Mouse (Mus musculus) activated CD4-positive, CD25-positive, alpha-beta regulatory T cell, adult 4 months (primary cell): ENCODE measurements around the gene Tmem165. TPM values are rescaled to one million over a fixed set of nuclear protein-coding genes. Genes with fewer than 3 reads are reported as not detected.

Experiments used
- ATAC-seq: one replicate; pipeline ENCODE4 v1.8.0; 2017
- polyA plus RNA-seq, 2 experiments: library from polyadenylated mRNA; unstranded; fragments of 100-300 nt; shearing (Covaris generic); gene quantifications; one replicate each; pipeline ENCODE4 v1.2.1; 2017

Gene Tmem165
- polyA plus RNA-seq, 2 experiments from 2014 or later: 7.9 to 13.8 TPM

DNA sequence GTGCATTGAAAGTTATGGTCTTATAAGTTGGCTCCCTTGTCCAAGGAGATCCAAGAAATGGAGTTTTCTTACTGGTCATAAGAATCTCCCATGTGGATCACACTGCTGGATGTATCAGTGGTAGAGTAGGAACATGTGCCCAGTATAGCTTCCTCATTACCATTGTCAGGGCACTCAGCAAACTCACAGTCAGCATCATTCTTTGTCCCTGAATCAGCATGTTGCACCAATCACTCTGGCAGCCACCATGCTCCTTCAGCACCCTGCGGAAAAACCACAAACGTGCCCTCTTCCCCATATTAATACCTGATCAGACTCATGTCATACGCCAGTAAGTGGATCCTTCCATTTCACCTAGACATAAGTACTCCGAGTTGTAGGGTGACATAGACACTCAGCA lies 8.6 kb upstream of the Tmem165 start:
- no peak for ATAC-seq

DNA sequence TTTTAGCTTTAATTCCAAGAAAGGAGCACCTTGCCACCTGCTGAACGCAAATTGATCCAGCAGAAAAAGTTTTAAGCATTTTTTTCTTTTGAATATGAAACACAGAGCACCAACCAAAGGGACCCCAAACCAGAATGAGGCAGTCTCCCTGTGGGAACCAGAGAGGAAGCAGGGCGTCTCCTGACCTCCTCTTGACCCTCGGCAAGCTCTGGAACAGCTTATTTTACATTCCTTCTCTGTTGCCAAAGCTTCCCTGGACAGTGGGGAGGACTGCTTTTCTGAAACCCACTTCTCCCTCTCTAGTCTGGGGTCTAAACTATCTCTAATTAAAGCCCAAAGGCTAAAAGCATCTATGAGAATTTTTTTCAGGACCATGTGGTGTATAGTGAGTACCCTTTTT lies 7.3 kb upstream of the Tmem165 start:
- ATAC-seq: no peak

DNA sequence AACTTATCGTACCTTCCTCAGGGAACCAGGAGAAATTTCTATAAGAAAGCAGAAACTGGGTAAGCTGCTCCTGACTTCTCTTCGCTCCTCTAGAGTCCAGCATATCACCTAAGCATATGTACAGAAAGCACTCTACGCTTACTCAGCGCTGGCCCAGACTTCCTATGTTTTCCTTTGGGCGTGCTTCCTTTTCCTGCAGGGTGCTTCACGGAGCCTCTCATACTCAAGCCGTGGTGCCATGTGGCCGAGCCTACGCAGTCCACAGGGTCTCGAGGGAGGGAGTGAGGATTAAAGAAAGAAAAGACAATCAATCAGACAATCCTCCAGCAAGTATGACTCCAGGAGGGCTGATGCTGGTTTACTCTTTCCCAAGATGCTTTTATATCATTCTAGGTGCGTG lies 6.8 kb upstream of the Tmem165 start:
- ATAC-seq: no peak

DNA sequence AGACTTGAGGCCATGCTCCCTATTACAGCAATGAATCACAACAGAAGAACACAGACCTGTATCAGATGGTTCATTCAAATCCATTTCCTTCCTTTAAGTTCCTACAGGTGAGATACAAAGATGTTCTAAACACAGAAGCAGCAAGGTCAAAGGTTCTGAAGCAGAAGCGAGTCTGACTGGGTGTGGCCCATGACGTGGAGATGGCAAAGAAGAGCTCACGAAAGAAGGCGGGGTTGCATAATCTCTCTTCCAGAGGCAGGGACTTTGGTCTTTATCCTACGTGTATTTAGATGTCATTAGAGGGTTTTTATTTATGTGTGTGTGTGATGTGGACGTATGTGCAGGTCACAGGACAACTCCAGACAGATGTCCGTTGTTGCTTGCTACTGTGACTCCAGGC lies 6.0 kb upstream of the Tmem165 start:
- ATAC-seq: no peak

DNA sequence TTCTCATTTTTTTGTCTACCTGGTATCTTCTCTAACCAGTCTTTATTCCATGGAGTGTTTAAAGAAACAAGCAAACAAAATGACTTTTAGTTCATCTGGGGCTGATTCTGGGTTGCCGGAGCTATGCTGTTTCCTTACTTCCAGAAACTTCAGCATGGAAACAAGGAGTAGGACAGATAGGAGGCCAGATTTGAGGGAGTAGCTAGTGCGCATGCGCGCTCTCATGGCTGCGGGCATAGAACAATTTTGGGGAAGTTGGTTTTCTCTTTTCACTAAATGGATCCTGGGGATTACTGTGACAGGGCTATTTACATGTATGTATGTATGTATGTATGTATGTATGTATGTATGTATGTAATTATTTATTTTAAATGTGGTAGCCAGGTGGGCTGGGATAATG lies 4.5 kb upstream of the Tmem165 start:
- no peak for ATAC-seq

DNA sequence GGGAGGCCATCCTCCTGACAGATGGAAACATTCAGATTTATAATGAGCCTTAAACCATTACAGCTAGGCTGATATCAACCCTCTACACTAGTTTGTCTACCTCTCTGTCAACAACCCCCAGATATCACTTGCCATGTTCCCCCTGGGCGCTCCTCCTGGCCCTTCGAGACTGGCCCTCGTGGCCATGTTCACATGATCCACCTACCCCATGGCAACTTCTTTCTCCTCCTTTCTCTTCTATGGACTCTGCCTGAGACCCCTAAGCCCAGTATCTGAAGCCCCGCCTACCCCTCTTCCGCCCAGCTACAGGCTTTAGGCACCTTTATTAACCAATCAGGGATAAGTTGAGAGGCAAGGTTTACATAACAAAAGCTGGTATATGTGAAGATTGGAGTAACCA lies 3.9 kb upstream of the Tmem165 start:
- no peak for ATAC-seq

DNA sequence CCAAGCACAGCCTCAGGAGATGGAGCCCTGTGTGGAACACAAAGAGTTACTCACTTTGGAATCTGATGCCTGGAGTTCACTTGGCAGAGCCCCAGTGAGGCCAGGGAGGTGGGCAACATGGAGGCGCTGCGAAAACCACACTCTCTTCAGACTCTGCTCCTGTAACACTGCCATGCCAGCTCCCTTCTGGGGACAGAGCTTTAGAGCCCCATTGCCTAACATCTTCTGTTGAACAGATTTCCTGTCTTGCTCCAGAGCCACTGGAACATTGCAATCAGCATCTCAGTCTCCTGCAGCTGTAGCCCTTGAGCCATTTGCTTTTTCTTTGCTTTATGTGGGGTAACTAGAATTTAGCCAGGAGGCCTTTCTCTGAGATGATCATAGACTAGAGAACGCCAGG lies 1.4 kb upstream of the Tmem165 start:
- ATAC-seq: no peak

DNA sequence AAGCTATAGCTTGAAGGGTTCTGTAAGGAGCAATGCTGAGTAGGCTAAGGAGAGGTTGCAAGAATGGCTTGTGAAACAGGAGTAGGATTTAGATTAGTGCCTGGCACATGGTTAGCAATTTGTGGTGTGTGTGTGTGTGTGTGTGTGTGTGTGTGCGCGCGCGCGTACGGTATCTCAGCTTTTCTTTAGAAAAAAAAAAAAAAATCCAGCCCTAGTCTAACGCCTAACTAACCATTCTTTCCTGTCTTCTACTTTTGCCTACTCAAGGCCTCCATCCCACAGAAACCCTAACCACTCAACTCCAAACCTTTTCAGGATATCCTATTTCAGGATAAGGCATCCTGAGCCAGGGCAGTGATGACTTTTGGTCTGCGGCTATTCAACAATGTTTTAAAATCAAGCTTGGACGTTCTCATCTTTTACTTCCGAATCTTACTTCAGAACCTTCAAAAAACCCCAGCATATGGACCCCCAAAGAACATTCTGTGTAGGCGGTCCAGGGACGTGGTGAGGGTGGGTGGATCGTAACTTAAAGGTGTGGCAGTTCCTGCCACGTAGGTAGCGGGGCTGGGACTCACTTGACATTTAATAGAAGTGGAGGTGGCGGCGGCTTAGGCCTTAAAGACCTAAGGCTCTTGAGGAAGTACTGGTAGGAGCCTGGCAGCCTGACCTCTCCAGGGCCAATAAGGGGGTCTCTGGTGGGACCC lies 484 bp upstream of the Tmem165 start:
- ATAC-seq: peak; percentile 66

DNA sequence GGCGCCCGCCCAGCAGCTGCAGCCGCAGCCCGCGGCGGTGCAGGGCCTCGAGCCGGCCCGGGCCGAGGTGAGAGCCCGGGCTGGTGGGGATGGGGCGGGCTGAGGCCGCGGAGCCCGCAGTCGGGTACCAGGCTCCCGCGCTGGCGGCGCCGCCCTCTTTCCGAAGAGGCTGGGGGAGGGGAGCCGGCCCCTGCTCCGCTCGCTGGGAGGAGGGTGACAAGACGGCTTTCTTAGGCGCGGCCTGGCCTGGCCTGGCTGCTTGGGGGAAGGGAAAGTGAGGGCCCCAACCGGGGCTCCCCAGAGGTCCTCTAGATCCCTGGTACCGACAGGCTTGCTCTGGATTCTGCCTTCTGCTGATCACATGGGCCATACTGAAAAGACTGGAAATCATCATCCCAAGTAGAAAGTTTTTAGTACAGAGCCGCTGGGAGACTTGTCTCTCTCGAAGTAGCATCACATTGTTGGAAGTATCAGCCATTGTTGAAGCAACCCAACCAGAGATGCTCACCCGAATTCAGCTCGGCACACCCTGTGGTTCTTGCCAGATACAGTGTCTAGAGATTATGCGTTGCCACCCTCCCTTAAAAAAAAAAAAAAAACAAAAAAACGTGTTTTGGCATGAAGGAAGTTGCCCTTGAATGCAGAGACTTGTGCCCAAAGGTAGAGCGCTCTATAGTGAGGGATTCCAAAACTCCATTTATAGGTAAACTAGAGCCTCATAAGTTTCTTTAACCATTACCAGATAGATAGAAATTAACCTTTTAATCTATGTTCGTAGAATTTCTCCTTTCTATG lies 803 bp downstream of the Tmem165 start:
- peak; percentile 40 for ATAC-seq

DNA sequence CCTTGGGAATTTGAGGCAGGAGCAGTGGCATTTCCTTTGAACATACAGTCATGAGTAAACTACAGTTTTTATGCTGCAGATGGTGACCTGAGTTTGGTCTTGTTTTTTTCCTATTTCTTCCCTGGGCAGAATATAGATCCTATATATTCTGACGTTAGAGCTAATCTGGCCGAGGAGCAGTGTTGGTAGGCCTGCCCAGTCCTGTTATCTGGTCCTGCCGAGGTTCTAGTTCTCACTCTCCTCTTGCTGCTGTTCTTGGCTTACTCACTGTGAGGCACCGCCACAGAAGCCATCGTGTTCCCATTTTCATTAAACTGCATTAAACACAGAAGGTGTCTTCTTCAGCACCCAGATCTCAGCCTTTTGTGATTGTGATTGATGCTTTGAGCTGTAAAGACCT lies 4.2 kb downstream of the Tmem165 start:
- ATAC-seq: no peak

DNA sequence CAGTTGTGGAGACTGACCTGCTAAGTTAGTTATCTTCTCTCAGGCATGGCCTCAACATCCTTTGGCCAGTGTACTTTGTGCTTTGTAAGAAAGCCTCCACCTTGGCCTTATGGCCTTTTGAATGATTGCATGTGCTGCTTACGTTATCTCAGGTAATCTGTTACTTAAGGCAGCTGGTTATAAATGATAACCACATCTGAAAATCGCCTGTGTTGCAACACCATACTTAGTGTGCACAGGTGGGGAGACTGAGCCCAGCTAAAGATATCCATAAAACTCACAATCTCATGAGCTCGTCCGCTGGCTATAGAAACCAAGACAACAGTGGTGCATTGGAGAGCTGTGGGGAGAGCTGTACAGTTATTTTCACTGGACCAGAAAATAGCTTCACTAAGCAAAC lies 6.9 kb downstream of the Tmem165 start:
- no peak for ATAC-seq

DNA sequence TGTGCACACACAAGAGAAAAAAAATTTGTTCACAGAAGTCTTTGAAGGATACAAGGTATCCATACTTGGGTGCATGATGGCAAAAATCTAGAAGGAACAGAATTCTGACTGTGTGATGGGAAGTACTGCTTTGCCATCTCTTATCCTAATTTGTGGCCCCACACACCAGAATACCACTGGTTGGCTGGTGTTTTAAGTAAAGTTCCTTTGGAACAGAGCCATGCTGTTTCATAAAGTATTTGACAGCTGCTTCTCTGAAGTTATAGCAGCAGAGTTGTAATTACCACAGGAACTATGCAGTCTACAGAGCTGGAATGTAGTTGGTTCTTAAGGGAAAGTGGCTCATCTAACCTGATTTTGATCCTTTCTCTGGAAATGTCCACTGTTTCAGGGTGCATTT lies 9.4 kb downstream of the Tmem165 start:
- ATAC-seq: no peak

DNA sequence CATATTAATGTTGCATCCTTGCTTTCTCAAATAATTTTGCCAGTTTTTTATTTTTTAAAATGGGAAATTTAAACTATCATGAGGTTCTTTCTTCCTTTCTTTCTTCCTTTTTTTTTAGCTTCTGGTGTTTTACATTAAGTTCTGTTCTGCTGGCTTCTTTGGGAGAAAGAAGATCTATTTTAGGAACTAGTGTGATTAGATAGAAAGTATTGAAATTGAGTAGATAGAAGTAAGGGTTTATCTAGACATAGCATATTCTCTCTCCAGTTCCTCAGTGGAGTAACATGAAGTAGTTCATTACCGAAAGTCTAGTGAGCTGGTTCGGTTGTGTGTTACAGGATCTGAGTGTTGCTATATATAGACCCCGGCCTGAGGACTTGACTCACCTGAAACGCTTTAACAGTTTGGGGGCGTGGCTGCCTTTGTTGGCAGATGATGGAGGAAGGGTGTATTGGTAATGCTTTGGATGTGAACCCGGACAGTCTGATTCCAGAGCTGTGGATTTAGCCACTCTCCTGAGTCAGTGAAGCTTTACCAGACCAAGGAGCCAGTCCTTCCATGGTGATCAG lies 10.8 kb downstream of the Tmem165 start:
- ATAC-seq: no peak

DNA sequence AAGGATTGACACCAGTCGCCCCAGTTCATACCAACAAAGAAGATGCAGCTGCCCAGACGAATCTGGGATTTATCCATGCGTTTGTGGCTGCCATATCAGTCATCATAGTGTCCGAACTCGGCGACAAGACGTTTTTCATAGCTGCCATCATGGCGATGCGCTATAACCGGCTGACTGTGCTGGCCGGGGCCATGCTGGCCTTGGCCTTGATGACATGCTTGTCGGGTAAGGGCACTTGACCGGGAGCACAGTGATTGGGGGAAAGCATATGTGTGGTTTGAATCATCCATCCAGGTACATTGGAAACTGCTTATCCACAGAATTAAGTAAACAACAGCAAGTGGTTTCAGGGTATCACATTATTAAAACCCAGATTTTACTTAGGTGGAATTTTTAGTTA lies 15.7 kb downstream of the Tmem165 start:
- no peak for ATAC-seq

DNA sequence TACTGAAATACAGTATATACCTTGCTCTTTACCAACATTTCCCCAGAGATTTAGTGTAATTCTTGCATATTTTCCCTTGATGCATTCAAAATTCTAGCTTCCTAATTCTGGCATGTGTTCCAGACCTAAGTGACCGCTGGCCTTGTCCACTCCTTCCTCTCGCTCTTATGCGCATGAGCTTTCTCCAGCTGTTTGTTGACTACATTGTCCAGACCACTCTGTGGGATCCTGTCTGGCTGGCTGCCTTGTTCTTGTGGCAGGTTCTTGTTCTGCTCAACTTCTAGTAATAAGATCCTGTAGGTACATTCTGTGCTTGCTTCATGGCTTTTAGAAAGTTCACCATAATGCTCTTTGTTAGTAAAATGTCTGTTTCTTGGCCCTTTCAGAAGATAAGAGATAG lies 19.5 kb downstream of the Tmem165 start:
- no peak for ATAC-seq

DNA sequence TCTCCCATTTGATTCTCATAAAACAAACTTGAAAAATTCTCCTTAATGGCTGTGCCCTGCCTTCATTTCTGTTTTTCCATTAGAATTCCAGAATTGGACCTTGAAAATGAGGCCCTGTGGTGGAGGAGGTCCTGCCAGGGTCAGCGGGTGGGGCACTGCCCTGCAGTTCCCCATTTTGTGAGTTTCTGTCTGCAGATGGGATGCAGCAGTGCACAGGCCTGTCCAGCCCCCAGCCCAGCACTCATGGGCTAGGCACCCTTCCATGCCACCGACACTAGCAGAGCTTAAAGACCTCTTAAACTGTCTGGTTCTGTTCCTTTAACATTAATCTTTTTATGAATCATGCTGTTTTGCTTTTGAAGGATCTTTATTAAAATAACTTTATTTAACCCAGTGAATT lies 22.2 kb downstream of the Tmem165 start:
- no peak for ATAC-seq

DNA sequence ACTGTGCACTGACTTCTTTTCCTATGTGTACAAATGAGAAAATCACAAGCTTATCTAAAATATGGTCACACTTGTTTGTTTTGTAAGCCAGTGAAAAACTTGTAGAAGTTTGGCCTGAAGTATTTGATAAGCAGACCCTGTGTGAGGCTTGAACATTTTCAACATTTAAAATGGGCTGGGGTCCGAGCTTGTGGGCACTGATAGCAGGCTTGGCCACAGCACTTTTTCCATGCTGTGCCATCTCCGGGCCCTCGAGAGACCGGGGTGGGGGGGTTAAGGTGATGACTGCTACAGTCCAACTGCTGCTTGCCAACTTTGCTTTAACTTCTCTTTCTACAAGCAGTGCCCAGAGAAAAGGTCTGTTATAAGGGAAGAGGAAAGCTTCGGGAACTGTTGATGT lies 24.4 kb downstream of the Tmem165 start:
- ATAC-seq: no peak

DNA sequence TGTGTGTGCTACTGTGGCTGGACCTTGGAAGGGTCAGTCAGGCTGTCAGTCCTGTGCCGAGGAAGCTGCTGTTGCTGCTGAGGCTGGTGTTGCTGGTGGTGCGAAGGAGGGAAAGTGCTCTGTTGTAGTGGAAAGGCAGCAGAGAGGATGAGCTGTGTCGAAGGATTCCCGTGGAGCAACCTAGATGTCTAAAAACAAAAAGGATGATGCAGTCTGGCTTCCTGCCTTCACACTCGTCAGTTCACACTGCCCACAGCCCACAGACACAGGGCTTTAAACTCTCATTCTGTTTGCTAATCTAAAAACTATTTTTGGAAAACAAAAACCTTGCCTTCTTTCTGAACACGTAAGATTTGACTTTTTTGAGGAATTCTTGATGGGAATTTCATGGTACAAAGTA lies 33.0 kb downstream of the Tmem165 start:
- no peak for ATAC-seq

DNA sequence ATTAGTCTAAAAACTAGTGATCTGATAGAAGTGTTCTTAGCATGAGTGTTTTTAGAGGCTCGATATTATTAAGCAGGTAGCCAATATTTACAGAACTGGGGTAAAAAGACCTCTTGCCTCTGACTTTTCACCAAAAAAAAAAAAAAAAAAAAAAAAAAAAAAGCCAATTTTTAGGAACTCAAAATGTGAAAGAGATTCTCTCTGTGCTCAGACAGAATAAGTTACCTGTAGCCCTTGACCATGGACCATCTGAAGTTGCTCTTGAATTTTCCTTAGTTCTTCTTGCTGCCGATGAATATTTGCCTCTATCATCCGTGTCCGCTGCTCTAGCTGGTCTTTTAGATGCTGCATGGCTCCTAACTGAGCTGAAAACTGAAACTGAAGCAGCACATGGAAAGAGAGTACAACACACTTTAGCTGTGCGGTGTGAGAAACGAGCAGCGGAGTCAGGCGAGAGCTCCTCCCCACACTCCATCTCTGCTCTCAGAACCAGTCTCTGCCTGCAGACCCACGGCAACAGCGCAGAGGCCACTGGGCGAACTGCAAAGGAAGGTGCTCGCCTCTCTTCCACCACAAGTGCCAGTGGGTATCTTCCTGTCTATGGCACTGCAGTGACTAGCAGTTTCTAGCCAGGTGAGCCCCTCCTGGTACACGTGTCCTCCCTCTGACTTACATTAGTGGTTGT lies 47.6 kb downstream of the Tmem165 start:
- ATAC-seq: no peak

DNA sequence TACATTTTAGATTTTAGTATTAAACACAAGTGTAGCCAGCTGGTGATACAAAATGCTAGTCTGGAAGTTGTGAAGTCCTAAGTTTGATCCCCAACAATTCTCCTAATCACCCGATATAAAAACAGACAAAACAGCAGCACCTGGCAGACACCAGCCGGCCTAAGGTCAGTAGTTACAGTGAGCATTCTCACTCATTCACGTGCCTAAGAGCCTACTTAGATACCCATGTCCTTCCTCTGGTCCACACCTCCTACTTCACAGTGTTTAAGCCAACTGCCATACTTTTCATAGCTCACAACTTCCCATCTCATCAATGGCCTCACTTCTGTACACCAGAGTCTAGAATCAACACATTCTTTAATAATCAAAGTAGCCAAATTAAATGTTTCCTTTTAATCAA lies 59.6 kb downstream of the Tmem165 start:
- ATAC-seq: no peak

DNA sequence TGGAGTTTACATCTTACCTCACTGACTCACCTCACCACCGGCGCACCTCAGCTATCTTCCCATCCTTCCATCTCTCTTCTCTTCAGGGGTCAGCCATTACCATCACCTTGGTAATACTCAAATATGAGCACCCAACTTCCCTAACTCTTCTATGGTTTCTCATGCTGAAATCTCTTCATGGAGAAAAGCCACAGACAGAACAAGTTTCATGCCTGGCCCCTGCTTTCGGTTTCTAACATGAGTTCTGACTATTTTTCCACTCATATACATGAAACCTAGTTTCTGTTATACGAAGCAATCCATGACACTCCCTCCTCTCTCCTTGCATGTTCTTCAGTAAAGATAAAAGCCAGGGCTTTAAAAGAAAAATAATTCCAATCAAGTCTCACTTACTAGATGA lies 60.2 kb downstream of the Tmem165 start:
- ATAC-seq: no peak

DNA sequence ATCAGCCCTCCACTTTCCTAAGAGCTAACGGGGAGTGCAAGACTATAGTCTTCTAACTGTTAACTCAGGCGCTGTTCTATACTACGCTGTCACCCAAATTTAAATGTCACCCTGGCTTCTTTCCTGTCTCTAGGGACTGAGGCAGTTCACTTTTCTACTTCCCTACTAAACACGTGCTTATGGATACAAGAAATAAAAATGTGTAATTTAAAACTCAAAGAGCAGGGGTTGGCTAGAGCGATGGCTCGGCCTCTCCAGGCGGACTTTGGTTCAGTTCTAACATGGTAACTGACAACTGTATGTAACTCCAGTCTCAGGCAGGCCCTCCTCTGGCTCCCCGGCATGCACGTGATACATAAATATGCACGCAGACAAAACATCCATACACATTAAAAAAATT lies 60.8 kb downstream of the Tmem165 start:
- no peak for ATAC-seq

DNA sequence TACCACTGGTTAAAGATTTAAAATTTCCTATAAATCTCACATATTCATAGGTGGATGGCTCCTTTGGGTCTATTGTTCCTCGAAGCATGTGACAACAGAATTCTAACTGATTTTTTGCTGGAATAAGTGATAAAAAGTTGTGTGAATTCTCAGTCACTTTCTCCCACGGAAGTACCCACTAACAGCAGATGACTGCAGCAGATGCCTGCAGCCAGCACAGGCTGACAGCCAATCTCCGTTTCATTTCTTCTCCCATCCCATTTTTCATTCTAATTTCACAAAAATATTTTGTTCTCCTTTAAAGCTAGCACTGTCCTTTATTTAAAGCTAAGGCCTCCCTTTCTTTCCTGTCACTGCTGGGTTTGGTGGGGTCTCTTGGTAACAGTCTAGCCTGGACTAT lies 61.7 kb downstream of the Tmem165 start:
- no peak for ATAC-seq

DNA sequence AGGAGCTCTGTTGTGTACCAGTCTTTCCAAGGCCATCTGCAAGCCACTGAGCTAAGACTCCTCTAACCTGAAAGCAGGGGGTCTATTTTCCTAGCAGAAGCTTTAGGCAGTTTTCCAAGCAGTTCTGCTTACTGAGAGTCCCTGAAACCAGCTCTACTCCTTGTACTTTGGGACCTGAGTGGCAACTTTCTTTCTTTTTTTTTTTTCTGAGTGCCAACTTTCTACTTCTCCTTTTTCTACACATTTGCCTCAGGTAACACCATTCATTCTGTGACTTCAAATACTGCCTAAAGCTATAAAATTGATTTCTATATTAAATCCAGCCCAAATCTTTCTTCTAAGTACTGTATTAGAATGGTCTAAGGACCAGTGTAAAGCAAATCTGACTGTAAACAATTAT lies 62.9 kb downstream of the Tmem165 start:
- ATAC-seq: no peak
